Mouse (Mus musculus): ENCODE data around the gene Zfp369. TPM values are rescaled to one million over a fixed set of nuclear protein-coding genes. Genes with fewer than 3 reads are reported as not detected.

The Zfp369 gene
- total and polyA plus RNA-seq, 2 experiments = 10.9 to 17.0 TPM

DNA sequence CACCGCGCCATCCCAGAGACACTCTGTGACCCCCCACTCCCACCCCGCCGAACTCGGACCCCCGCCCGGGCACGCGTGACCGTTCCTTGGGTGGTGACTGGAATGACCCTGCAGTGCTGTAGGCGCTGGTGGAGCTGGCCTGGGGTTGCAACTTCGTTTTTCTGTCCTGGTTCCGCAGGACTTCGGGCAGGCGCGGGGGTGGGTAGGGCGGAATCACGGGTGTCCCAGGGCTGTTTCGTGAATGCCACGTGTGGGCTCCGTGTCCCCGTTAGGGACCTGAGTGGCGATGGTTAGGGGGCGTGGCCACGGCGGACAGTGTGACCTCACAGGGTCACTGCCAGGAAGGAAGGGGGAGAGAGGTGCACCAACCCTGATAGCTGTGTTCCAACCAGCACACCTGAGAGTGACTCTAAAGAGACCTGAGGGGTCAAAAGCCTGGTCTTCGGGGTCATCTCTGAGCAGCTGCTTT, 36.3 kb upstream of the Zfp369 start:
- H3K9ac ChIP-seq (ENCODE audit: low read depth, low read length) = peak overlapping the region; percentile 80; the same call in 1 of the 2 replicates
- H3K4me1 ChIP-seq (ENCODE audit: control insufficient read depth, insufficient read depth, low read length) = peaks cover 7% of the 10 kb centered on the region
- H3K27ac ChIP-seq (replicated peaks; ENCODE audit: insufficient read depth, low read depth, low read length) = no peak overlapping the region
- no peaks in the 10 kb centered on the region for H3K36me3 ChIP-seq (ENCODE audit: control insufficient read depth, insufficient read depth, low read length)
- H3K27me3 ChIP-seq (ENCODE audit: control insufficient read depth, insufficient read depth, low read length) = no peaks in the 10 kb centered on the region
- TF ChIP-seq CTCF (IDR thresholded peaks at IDR 0.05; ENCODE audit: low read depth, low read length) = no peak
- TF ChIP-seq POLR2A (IDR thresholded peaks at IDR 0.05; ENCODE audit: extremely low read depth, insufficient read depth, low read length) = no peak
- no peak for DNase-seq (ENCODE audit: extremely low read depth, low read depth, low spot score)
- H3K79me2 ChIP-seq (ENCODE audit: control insufficient read depth, insufficient read depth, low read length) = peaks cover 15% of the 10 kb centered on the region
- H3K4me3 ChIP-seq (ENCODE audit: insufficient read depth, low read depth, low read length) = peak overlapping the region; percentile 73
- 22% methylated on average over 27 of the region's 27 CpGs for WGBS

DNA sequence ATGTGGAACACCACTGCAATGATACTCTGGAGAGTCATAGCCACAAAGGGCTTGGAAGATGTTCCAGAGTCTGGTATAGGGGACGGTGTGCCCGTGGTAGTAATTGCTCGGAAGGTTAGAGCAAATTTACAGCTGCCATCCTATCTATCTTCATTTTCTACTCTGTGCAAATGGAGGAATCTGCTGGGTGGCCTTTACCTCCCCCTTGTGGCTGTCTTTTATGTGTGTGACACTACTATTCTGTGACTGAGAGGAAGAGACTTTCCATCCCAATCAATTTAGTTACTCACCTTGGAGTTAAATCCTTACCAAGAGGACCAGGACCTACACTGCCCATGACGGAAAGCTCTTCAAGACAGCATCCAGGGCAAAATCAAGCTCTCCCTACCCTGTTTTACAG, 35.3 kb upstream of the Zfp369 start:
- H3K79me2 ChIP-seq (ENCODE audit: control insufficient read depth, insufficient read depth, low read length) = peaks cover 15% of the 10 kb centered on the region
- DNase-seq (ENCODE audit: extremely low read depth, low read depth, low spot score) = peak; percentile 9
- H3K27me3 ChIP-seq (ENCODE audit: control insufficient read depth, insufficient read depth, low read length) = no peaks in the 10 kb centered on the region
- no peak overlapping the region for H3K9ac ChIP-seq (ENCODE audit: low read depth, low read length)
- no peak for TF ChIP-seq CTCF (IDR thresholded peaks at IDR 0.05; ENCODE audit: low read depth, low read length)
- TF ChIP-seq POLR2A (IDR thresholded peaks at IDR 0.05; ENCODE audit: extremely low read depth, insufficient read depth, low read length) = no peak
- WGBS = 90% methylated on average over 4 of the region's 4 CpGs
- H3K4me3 ChIP-seq (ENCODE audit: insufficient read depth, low read depth, low read length) = no peak overlapping the region
- peaks cover 7% of the 10 kb centered on the region for H3K4me1 ChIP-seq (ENCODE audit: control insufficient read depth, insufficient read depth, low read length)
- 0 out of 2 replicates have a peak, but pooled peaks cover 1% of the 10 kb centered on the region for H3K36me3 ChIP-seq (ENCODE audit: control insufficient read depth, insufficient read depth, low read length)
- H3K27ac ChIP-seq (replicated peaks; ENCODE audit: insufficient read depth, low read depth, low read length) = no peak overlapping the region

DNA sequence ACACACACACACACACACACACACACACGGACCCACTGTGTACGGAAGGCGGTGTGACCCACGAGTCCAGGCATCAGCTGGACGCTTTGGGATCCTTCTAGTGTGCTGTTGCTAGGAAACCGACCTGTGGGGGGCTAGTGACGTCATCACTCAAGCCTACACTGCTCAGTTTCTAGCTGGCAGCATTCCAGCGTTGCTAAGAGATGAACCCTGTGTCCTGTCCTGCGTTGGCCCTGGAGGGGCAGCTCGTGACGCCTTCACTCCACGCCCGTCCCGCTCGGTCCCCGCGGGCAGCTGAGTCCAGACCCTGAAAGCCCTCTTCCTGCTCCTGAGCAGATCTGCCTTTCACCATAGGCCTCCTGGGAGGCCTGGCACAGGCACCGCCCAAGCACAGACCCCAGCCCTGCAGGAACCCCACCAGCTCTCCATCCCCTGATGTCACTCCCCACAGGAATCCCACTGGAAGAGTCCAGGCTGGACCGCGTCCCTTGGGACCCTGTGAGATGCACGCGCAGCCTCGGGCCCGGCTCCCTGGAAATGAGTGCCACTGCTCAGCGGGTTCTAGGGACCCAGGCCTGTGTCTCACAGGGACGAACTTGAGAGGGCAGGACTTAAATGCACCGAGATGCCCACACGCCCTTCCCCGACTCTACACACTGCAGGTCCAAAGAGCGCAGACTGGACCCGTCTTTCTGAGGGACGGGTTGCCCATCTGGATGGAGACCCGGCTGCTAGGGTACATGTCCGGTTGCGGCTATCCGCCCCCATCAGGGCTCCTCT, 20.2 kb upstream of the Zfp369 start:
- Histone ChIP-seq H3K27ac (replicated peaks; ENCODE audit: insufficient read depth, low read depth, low read length) (no peak overlapping the region), H3K4me1 (ENCODE audit: control insufficient read depth, insufficient read depth, low read length) (no peaks in the 10 kb centered on the region), H3K4me3 (ENCODE audit: insufficient read depth, low read depth, low read length) (no peak overlapping the region), H3K27me3 (ENCODE audit: control insufficient read depth, insufficient read depth, low read length) (peaks cover 6% of the 10 kb centered on the region; the same call in 1 of the 2 replicates), H3K9ac (ENCODE audit: low read depth, low read length) (no peak overlapping the region), H3K79me2 (ENCODE audit: control insufficient read depth, insufficient read depth, low read length) (no peaks in the 10 kb centered on the region), H3K36me3 (ENCODE audit: control insufficient read depth, insufficient read depth, low read length) (no peaks in the 10 kb centered on the region; the same call in 1 of the 2 replicates)
- WGBS = 23% methylated on average over 36 of the region's 36 CpGs
- no peak for TF ChIP-seq CTCF (IDR thresholded peaks at IDR 0.05; ENCODE audit: low read depth, low read length)
- no peak for TF ChIP-seq POLR2A (IDR thresholded peaks at IDR 0.05; ENCODE audit: extremely low read depth, insufficient read depth, low read length)
- no peak for DNase-seq (ENCODE audit: extremely low read depth, low read depth, low spot score)

DNA sequence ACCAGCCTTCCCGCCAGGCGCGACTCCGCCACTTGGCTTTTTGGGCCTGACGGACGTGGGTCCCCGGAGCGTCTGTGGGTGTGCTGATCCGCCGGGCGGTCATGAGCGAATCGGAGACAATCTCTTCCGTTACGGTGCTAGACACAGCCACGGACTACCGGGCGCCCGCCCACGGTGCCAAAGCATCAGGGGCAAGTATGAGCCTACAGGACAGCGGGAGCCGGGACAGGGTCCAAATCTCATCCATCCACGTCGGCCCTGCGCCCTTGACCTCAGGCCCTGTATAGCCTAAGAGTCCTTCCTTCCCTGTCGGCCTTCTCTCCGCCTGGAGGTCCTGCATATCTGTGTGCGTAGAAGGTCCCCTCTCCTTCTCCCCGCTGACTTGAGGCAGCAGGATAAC, 19.4 kb upstream of the Zfp369 start, which contains the start of gene Gm10775:
Gene Gm10775 (plus strand): TSS at position 301 of the 400 bp plus-strand sequence.
- Histone ChIP-seq H3K27ac (replicated peaks; ENCODE audit: insufficient read depth, low read depth, low read length) (no peak within 1 kb of the TSS), H3K4me1 (ENCODE audit: control insufficient read depth, insufficient read depth, low read length) (no peaks in the 10 kb centered on the region), H3K79me2 (ENCODE audit: control insufficient read depth, insufficient read depth, low read length) (no peaks in the 10 kb centered on the region), H3K36me3 (ENCODE audit: control insufficient read depth, insufficient read depth, low read length) (no peaks in the 10 kb centered on the region; the same call in 1 of the 2 replicates), H3K27me3 (ENCODE audit: control insufficient read depth, insufficient read depth, low read length) (peaks cover 6% of the 10 kb centered on the region; the same call in 1 of the 2 replicates), H3K9ac (ENCODE audit: low read depth, low read length) (no peak within 1 kb of the TSS), H3K4me3 (ENCODE audit: insufficient read depth, low read depth, low read length) (no peak within 1 kb of the TSS)
- TF ChIP-seq CTCF (IDR thresholded peaks at IDR 0.05; ENCODE audit: low read depth, low read length) = no peak
- TF ChIP-seq POLR2A (IDR thresholded peaks at IDR 0.05; ENCODE audit: extremely low read depth, insufficient read depth, low read length) = no peak
- no peak for DNase-seq (ENCODE audit: extremely low read depth, low read depth, low spot score)
- 42% methylated on average over 29 of the region's 29 CpGs for WGBS

DNA sequence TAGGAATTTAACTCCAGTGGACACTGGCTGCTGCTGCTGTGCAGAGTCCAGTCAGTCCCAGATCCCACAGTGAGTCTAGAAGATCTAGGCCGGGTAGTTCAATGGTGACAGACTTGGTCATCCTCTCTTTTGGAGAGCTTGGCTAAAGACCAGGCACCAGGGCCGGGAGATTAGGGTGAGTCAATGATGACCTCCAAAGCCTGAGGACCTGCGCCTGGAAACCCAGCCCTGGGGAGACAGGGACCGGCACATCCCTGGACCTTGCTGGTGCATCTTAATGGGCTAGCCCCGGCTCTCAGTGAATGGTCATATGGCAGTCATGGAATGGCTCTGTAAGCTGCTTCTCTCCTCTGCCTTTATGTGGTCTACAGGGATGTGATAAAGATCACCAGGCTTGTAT, 16.5 kb upstream of the Zfp369 start:
- Histone ChIP-seq H3K4me3 (ENCODE audit: insufficient read depth, low read depth, low read length) (no peak overlapping the region), H3K27ac (replicated peaks; ENCODE audit: insufficient read depth, low read depth, low read length) (no peak overlapping the region), H3K79me2 (ENCODE audit: control insufficient read depth, insufficient read depth, low read length) (no peaks in the 10 kb centered on the region), H3K36me3 (ENCODE audit: control insufficient read depth, insufficient read depth, low read length) (no peaks in the 10 kb centered on the region; the same call in 1 of the 2 replicates), H3K9ac (ENCODE audit: low read depth, low read length) (no peak overlapping the region), H3K27me3 (ENCODE audit: control insufficient read depth, insufficient read depth, low read length) (peaks cover 6% of the 10 kb centered on the region; the same call in 1 of the 2 replicates), H3K4me1 (ENCODE audit: control insufficient read depth, insufficient read depth, low read length) (no peaks in the 10 kb centered on the region)
- WGBS = 95% methylated on average over 5 of the region's 5 CpGs
- DNase-seq (ENCODE audit: extremely low read depth, low read depth, low spot score) = no peak
- TF ChIP-seq POLR2A (IDR thresholded peaks at IDR 0.05; ENCODE audit: extremely low read depth, insufficient read depth, low read length) (no peak), CTCF (IDR thresholded peaks at IDR 0.05; ENCODE audit: low read depth, low read length) (no peak)

DNA sequence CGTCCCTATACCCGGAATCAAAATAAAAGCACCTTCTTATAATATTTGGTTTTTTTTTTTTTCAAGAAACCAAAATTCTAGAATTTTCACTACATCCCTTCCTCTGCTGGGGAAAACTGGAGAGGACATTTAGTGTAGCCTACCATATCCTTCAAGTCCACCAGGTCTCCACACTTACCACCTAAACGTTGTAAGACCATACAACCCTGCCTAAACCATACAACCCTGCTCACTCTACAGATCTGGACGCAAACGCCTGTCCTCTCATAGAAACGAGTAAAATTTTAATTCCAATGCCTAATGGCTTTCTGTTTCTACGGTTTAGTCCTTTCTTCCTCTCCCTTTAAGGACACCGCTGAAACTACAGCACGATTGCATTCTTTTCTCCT, 626 bp upstream of the Zfp369 start:
- DNase-seq (ENCODE audit: extremely low read depth, low read depth, low spot score) = no peak

More for the DNA sequence above, 626 bp upstream of the Zfp369 start:
- no peak overlapping the region for H3K27ac ChIP-seq (replicated peaks; ENCODE audit: insufficient read depth, low read depth, low read length)
- H3K9ac ChIP-seq (ENCODE audit: low read depth, low read length) = peak overlapping the region; percentile 40
- TF ChIP-seq CTCF (IDR thresholded peaks at IDR 0.05; ENCODE audit: low read depth, low read length) = no peak
- no peak for TF ChIP-seq POLR2A (IDR thresholded peaks at IDR 0.05; ENCODE audit: extremely low read depth, insufficient read depth, low read length)
- no peaks in the 10 kb centered on the region for H3K27me3 ChIP-seq (ENCODE audit: control insufficient read depth, insufficient read depth, low read length)
- peaks cover 6% of the 10 kb centered on the region for H3K4me1 ChIP-seq (ENCODE audit: control insufficient read depth, insufficient read depth, low read length)
- no peaks in the 10 kb centered on the region for H3K79me2 ChIP-seq (ENCODE audit: control insufficient read depth, insufficient read depth, low read length)
- H3K36me3 ChIP-seq (ENCODE audit: control insufficient read depth, insufficient read depth, low read length) = peaks cover 2% of the 10 kb centered on the region; the same call in 1 of the 2 replicates
- 12% methylated on average over 9 of the region's 9 CpGs for WGBS
- peak overlapping the region; percentile 68 for H3K4me3 ChIP-seq (ENCODE audit: insufficient read depth, low read depth, low read length)
